Mouse (Mus musculus): ENCODE data around the gene Nid2. TPM values are rescaled to one million over a fixed set of nuclear protein-coding genes. Genes with fewer than 3 reads are reported as not detected.

The Nid2 gene
- polyA plus RNA-seq, 1 experiment from 2014 or later, result 89.5 TPM

DNA sequence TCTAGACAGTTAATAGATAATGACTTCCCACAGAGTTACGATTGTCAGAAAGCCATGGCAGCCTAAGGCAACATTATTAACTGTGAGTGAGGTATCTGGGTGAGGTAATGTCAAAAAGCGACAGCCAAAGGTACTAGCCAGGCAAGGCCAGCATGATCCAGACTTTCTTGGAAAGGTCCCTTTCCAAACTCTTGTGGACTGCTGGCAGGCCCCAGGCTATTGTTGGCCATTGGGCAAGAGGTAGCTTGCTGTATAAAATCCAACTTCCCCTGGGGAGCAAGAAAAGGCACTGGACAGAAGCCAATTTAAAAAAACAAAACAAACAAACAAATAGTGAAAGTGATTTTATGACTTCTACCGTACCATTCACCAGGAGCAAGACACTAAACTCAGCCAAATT, 56.3 kb downstream of the Nid2 start:
- Histone ChIP-seq H3K27ac (ENCODE audit: low read length) (no peak overlapping the region), H3K27me3 (ENCODE audit: control insufficient read depth, insufficient read depth, low read length) (no peaks in the 10 kb centered on the region), H3K4me3 (ENCODE audit: low read length) (no peak overlapping the region), H3K4me1 (ENCODE audit: control insufficient read depth, insufficient read depth, low read length) (peaks cover 3% of the 10 kb centered on the region), H3K9ac (ENCODE audit: low read length) (no peak overlapping the region), H3K9me3 (replicated peaks; ENCODE audit: control insufficient read depth, low read length) (no peaks in the 10 kb centered on the region), H3K4me2 (ENCODE audit: low read depth, low read length) (no peak overlapping the region), H3K36me3 (ENCODE audit: control insufficient read depth, insufficient read depth) (peaks cover 10% of the 10 kb centered on the region)
- ATAC-seq (replicated peaks; ENCODE audit: extremely low read depth, insufficient read depth, low FRiP score), result no peak
- 87% methylated on average over 3 of the region's 3 CpGs for WGBS

DNA sequence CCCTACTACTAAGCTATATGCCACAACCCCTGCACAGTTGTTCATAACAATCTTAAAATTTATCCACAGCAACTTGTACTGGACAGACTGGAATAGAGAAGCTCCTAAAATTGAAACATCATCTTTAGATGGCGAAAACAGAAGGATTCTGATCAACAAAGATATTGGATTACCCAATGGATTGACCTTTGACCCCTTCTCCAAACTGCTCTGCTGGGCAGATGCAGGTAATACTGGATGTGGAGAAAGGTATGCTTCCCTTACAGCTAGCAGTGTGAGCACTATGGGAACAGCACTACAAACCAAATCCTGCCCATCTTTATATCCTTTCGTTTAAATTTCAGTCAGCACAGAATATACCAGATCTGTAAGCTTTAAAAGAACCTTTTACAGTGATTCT, 56.8 kb downstream of the Nid2 start:
- Histone ChIP-seq H3K9me3 (replicated peaks; ENCODE audit: control insufficient read depth, low read length) (no peaks in the 10 kb centered on the region), H3K9ac (ENCODE audit: low read length) (no peak overlapping the region), H3K27ac (ENCODE audit: low read length) (no peak overlapping the region), H3K4me3 (ENCODE audit: low read length) (no peak overlapping the region), H3K4me1 (ENCODE audit: control insufficient read depth, insufficient read depth, low read length) (peaks cover 3% of the 10 kb centered on the region), H3K27me3 (ENCODE audit: control insufficient read depth, insufficient read depth, low read length) (no peaks in the 10 kb centered on the region), H3K36me3 (ENCODE audit: control insufficient read depth, insufficient read depth) (peaks cover 14% of the 10 kb centered on the region), H3K4me2 (ENCODE audit: low read depth, low read length) (no peak overlapping the region)
- no peak for ATAC-seq (replicated peaks; ENCODE audit: extremely low read depth, insufficient read depth, low FRiP score)
- WGBS, result 90% methylated on average over 2 of the region's 2 CpGs

DNA sequence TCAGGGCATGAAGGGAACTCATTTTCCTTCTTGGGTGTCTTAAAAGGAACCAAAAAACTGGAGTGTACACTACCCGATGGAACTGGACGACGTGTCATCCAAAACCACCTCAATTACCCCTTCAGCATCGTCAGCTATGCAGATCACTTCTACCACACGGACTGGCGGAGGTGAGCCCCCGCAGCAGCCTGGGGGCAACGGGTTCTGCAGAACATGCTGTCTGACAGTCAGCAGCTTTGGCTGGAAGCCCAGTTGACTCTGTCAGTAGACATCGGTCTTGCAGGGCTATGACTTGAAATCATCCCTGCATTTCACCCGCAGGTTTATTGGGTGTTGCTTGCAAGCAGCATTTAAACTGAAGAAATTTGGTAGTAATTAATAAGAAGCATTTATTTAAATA, 58.9 kb downstream of the Nid2 start:
- H3K4me1 ChIP-seq (ENCODE audit: control insufficient read depth, insufficient read depth, low read length), result peaks cover 3% of the 10 kb centered on the region; the same call in 1 of the 2 replicates
- H3K4me2 ChIP-seq (ENCODE audit: low read depth, low read length), result no peak overlapping the region
- peaks cover 27% of the 10 kb centered on the region for H3K36me3 ChIP-seq (ENCODE audit: control insufficient read depth, insufficient read depth)
- H3K9ac ChIP-seq (ENCODE audit: low read length), result no peak overlapping the region
- H3K27ac ChIP-seq (ENCODE audit: low read length), result no peak overlapping the region
- no peaks in the 10 kb centered on the region for H3K27me3 ChIP-seq (ENCODE audit: control insufficient read depth, insufficient read depth, low read length)
- no peaks in the 10 kb centered on the region for H3K9me3 ChIP-seq (replicated peaks; ENCODE audit: control insufficient read depth, low read length)
- no peak overlapping the region for H3K4me3 ChIP-seq (ENCODE audit: low read length)
- ATAC-seq (replicated peaks; ENCODE audit: extremely low read depth, insufficient read depth, low FRiP score), result no peak
- 42% methylated on average over 10 of the region's 10 CpGs for WGBS

DNA sequence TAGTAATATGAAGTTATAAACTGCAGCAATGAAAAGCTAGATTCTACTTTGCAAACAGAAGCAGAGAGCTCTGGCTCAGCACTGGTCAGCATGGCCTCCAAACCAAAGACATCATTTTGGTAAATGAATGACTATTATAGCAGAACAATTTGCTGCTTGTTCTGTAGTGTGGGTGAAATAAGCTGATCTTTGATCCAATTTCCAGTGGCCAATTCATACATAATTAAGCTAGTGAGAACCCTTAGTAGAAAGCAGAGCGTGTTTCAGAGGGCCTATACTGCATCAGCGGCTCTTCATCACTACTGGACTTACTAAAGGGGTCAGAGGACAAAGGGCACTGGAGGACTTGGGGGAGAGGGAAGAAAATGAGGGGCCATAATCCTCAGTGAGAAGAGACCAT, 62.0 kb downstream of the Nid2 start:
- H3K9ac ChIP-seq (ENCODE audit: low read length), result no peak overlapping the region

DNA sequence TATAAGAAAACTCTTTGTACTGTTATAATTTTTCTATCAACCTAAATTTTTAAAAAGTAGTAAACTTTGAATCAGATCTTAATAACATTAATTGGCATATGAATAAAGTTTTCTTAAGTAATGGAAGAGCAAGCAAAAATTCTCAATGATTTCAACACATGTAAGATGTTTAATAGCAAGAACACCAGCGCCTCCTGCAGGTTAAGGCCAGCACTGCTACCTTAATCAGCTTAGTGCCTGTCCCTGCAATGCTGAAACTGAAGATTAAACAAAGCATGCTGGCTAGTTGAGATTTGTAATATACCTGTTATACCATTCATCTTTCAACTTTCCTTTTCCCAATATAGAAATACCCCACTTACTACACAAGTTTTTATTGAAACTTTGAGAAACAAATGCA, 66.9 kb downstream of the Nid2 start:
- H3K36me3 ChIP-seq (ENCODE audit: control insufficient read depth, insufficient read depth), result peaks cover 40% of the 10 kb centered on the region
- H3K4me3 ChIP-seq (ENCODE audit: low read length), result no peak overlapping the region
- H3K4me1 ChIP-seq (ENCODE audit: control insufficient read depth, insufficient read depth, low read length), result peaks cover 6% of the 10 kb centered on the region
- H3K9me3 ChIP-seq (replicated peaks; ENCODE audit: control insufficient read depth, low read length), result peaks cover 4% of the 10 kb centered on the region; the same call in 1 of the 2 replicates
- no peak overlapping the region for H3K9ac ChIP-seq (ENCODE audit: low read length)
- H3K4me2 ChIP-seq (ENCODE audit: low read depth, low read length), result no peak overlapping the region
- WGBS, result 9% methylated on average over 1 of the region's 1 CpGs
- ATAC-seq (replicated peaks; ENCODE audit: extremely low read depth, insufficient read depth, low FRiP score), result no peak
- H3K27me3 ChIP-seq (ENCODE audit: control insufficient read depth, insufficient read depth, low read length), result no peaks in the 10 kb centered on the region
- H3K27ac ChIP-seq (ENCODE audit: low read length), result no peak overlapping the region

More for the DNA sequence above, 62.0 kb downstream of the Nid2 start:
- Histone ChIP-seq H3K27ac (ENCODE audit: low read length) (no peak overlapping the region), H3K9me3 (replicated peaks; ENCODE audit: control insufficient read depth, low read length) (no peaks in the 10 kb centered on the region), H3K36me3 (ENCODE audit: control insufficient read depth, insufficient read depth) (peaks cover 42% of the 10 kb centered on the region), H3K27me3 (ENCODE audit: control insufficient read depth, insufficient read depth, low read length) (no peaks in the 10 kb centered on the region), H3K4me1 (ENCODE audit: control insufficient read depth, insufficient read depth, low read length) (peaks cover 3% of the 10 kb centered on the region; the same call in 1 of the 2 replicates), H3K4me2 (ENCODE audit: low read depth, low read length) (no peak overlapping the region), H3K4me3 (ENCODE audit: low read length) (no peak overlapping the region)
- 96% methylated on average over 2 of the region's 2 CpGs for WGBS
- ATAC-seq (replicated peaks; ENCODE audit: extremely low read depth, insufficient read depth, low FRiP score), result no peak

DNA sequence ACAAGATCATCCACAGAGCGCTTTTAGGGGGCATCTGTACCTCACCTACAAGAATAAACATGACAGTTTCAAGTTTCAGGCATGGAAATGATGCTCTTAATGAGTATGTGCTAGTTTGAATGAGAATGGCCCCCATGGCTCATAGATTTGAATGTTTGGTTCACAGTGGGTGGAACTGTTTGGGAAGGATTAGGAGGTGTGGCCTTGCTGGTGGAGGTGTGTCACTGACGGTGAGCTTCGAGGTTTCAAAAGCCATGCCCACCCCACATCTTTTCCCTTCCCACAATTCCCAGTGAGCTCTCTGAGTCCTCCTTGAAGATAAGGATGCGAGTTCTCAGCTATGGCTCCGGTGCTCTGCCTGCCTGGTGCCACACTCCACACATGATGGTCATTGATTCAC, 70.6 kb downstream of the Nid2 start:
- Histone ChIP-seq H3K27me3 (ENCODE audit: control insufficient read depth, insufficient read depth, low read length) (no peaks in the 10 kb centered on the region), H3K9me3 (replicated peaks; ENCODE audit: control insufficient read depth, low read length) (peaks cover 4% of the 10 kb centered on the region; the same call in 1 of the 2 replicates), H3K9ac (ENCODE audit: low read length) (no peak overlapping the region), H3K4me2 (ENCODE audit: low read depth, low read length) (no peak overlapping the region), H3K4me3 (ENCODE audit: low read length) (no peak overlapping the region), H3K27ac (ENCODE audit: low read length) (no peak overlapping the region), H3K4me1 (ENCODE audit: control insufficient read depth, insufficient read depth, low read length) (peaks cover 13% of the 10 kb centered on the region), H3K36me3 (ENCODE audit: control insufficient read depth, insufficient read depth) (peaks cover 15% of the 10 kb centered on the region)
- 96% methylated on average over 5 of the region's 5 CpGs for WGBS
- no peak for ATAC-seq (replicated peaks; ENCODE audit: extremely low read depth, insufficient read depth, low FRiP score)

DNA sequence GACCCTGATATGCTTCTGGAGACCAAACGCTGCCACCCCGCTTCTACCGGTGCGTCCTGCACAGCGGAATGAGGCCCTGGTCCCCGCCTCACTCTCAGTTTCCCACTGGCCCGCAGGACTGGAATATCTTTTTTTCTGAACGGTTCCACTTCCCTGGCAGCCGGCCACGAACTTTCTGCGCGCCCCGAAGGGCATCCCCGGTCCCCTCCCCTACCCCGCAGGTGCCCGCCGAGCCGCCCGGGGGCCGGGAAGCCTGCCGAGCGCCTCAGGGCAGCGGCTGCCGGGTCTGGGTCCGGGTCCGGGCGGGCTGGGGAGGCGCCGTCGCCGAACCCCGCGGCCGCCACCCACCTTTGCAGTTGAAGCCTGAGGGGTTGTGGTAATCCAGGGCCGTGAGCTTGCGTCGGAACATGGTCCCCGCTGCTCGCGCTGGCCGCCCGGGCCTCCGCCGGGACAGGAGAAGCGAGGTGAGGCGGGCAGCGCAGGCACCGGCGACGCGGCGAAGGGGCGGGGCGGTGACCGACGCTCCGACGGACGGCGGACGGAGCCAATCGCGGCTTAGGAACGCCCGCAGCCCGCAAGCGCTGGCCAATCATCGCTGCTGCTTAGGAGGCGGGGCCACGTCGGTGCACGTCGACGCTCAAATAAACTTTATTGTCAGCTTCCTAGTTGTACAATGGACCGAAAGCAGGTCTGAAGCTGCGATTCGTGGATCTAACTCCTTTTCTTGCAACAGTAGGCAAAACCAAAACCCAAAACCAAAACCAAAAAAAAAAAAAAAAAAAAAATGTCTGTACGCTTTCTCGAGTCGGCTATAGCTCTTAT, 72.5 kb downstream of the Nid2 start, which contains the start of gene Rtraf:
TSS of gene Rtraf (minus strand) at position 504 of the 822 bp plus-strand sequence.
- peaks cover 13% of the 10 kb centered on the region for H3K36me3 ChIP-seq (ENCODE audit: control insufficient read depth, insufficient read depth)
- ATAC-seq (replicated peaks; ENCODE audit: extremely low read depth, insufficient read depth, low FRiP score), result peak; percentile 99
- H3K4me1 ChIP-seq (ENCODE audit: control insufficient read depth, insufficient read depth, low read length), result peaks cover 13% of the 10 kb centered on the region
- peaks cover 4% of the 10 kb centered on the region; the same call in 1 of the 2 replicates for H3K9me3 ChIP-seq (replicated peaks; ENCODE audit: control insufficient read depth, low read length)
- H3K4me3 ChIP-seq (ENCODE audit: low read length), result peak within 1 kb of the TSS; percentile 77
- H3K27ac ChIP-seq (ENCODE audit: low read length), result peak within 1 kb of the TSS; percentile 92
- under 1% methylated on average over 80 of the region's 80 CpGs for WGBS
- H3K27me3 ChIP-seq (ENCODE audit: control insufficient read depth, insufficient read depth, low read length), result no peaks in the 10 kb centered on the region
- peak within 1 kb of the TSS; percentile 87 for H3K4me2 ChIP-seq (ENCODE audit: low read depth, low read length)
- H3K9ac ChIP-seq (ENCODE audit: low read length), result peak within 1 kb of the TSS; percentile 91

DNA sequence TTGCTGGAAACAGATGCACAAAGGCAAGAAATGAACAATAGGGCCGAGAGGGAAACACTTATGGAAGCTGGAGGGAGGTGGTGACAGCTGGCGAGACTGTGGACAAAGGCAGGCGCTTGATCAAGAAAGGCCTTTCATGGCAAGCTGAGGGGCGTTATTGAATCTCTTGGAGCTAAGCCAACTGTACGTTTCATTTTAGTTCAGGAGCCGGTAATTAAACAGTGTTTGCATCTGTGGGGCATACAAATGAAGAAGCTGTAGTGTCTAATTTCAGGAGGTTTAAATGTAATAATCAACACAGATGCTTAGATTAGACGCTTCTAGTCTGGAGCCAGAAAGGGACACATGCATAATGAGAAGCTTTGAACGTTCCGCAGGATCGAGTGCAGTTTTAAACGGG, 74.4 kb downstream of the Nid2 start:
- H3K4me1 ChIP-seq (ENCODE audit: control insufficient read depth, insufficient read depth, low read length), result peaks cover 13% of the 10 kb centered on the region
- no peak overlapping the region for H3K4me3 ChIP-seq (ENCODE audit: low read length)
- no peak overlapping the region for H3K27ac ChIP-seq (ENCODE audit: low read length)
- H3K9me3 ChIP-seq (replicated peaks; ENCODE audit: control insufficient read depth, low read length), result peaks cover 4% of the 10 kb centered on the region; the same call in 1 of the 2 replicates
- no peak overlapping the region for H3K9ac ChIP-seq (ENCODE audit: low read length)
- no peak for ATAC-seq (replicated peaks; ENCODE audit: extremely low read depth, insufficient read depth, low FRiP score)
- WGBS, result 41% methylated on average over 11 of the region's 11 CpGs
- peaks cover 11% of the 10 kb centered on the region for H3K36me3 ChIP-seq (ENCODE audit: control insufficient read depth, insufficient read depth)
- no peak overlapping the region for H3K4me2 ChIP-seq (ENCODE audit: low read depth, low read length)
- H3K27me3 ChIP-seq (ENCODE audit: control insufficient read depth, insufficient read depth, low read length), result no peaks in the 10 kb centered on the region

DNA sequence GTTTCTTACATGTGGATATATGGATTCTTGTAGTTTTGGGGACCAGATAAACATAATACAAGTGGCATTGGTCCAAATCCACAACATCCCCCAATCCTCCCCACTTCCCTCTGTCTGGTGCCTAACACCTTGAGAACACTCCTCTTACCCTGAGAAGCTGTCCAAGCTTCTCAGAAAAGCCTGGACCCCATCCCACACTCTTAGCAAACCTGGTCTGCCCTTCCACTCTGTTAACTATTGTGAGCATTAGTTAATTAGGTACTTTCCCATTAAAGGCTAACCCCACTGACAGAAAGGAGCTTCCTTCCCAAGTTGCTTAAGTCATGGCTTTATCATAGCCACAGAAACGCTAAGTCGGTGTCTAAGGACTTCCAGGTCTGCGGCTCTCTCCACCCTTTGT, 85.2 kb downstream of the Nid2 start:
- Histone ChIP-seq H3K4me1 (ENCODE audit: control insufficient read depth, insufficient read depth, low read length) (peaks cover 5% of the 10 kb centered on the region; the same call in 1 of the 2 replicates), H3K36me3 (ENCODE audit: control insufficient read depth, insufficient read depth) (no peaks in the 10 kb centered on the region), H3K9ac (ENCODE audit: low read length) (no peak overlapping the region), H3K4me2 (ENCODE audit: low read depth, low read length) (no peak overlapping the region), H3K4me3 (ENCODE audit: low read length) (no peak overlapping the region), H3K27ac (ENCODE audit: low read length) (no peak overlapping the region), H3K27me3 (ENCODE audit: control insufficient read depth, insufficient read depth, low read length) (no peaks in the 10 kb centered on the region), H3K9me3 (replicated peaks; ENCODE audit: control insufficient read depth, low read length) (no peaks in the 10 kb centered on the region)
- 72% methylated on average over 3 of the region's 3 CpGs for WGBS
- no peak for ATAC-seq (replicated peaks; ENCODE audit: extremely low read depth, insufficient read depth, low FRiP score)

Measured in heart, embryonic 16.5 days (tissue).